Mouse (Mus musculus) spleen, adult 12 weeks (tissue): ENCODE measurements at regions not wholly inside any gene's neighbourhood (a gene's known extent, or its start where the extent isn't known, plus 50 kb on each side); places are given as distances from the start of the nearest gene placed in this dataset.

Experiments
- DNase-seq: peaks from one replicate; pipeline ENCODE4 v3.0.0; 2022; ENCODE audit warnings: low spot score

GRCm38 (mm10) chr12:110387567-110387966 lies 59.4 kb upstream of the Ppp2r5c start:
- no peak for DNase-seq

- DNase-seq = no peak
Observed at GRCm38 (mm10) chr12:110389439-110389838, 57.5 kb upstream of the Ppp2r5c start.

GRCm38 (mm10) chr12:110391464-110391863 lies 55.5 kb upstream of the Ppp2r5c start:
- DNase-seq = no peak

- no peak for DNase-seq
Observed at GRCm38 (mm10) chr12:110393555-110393954, 53.4 kb upstream of the Ppp2r5c start.
